Mouse (Mus musculus) C2C12 (cell line): Measurements from ENCODE around the gene Hoxb6.

Source experiments
- CEBPB ChIP-seq: IDR thresholded peaks from one replicate; pipeline ENCODE4 v1.6.1; 2011; ENCODE audit warnings: low read depth, mild to moderate bottlenecking, control low read depth, moderate library complexity
- CTCF ChIP-seq: IDR thresholded peaks from one replicate; pipeline ENCODE4 v1.5.1; 2011; ENCODE audit not compliant: control insufficient read depth, insufficient read depth, insufficient read length
- MAX ChIP-seq: IDR thresholded peaks from one replicate; pipeline ENCODE4 v1.6.1; 2011; ENCODE audit warnings: mild to moderate bottlenecking, control low read depth
- MYOD1 ChIP-seq: IDR thresholded peaks from one replicate; pipeline ENCODE4 v1.6.1; 2011; ENCODE audit warnings: low read depth; ENCODE audit not compliant: control insufficient read depth, insufficient read length
- MYOG ChIP-seq: IDR thresholded peaks from one replicate; pipeline ENCODE4 v1.6.1; 2011; ENCODE audit not compliant: control insufficient read depth, insufficient read length; ENCODE audit errors: extremely low read depth
- USF1 ChIP-seq: IDR thresholded peaks from one replicate; pipeline ENCODE4 v1.6.1; 2011; ENCODE audit warnings: low read depth, mild to moderate bottlenecking, control low read depth, moderate library complexity

GRCm38 (mm10) chr11:96298895-96299667 is 6.8 kb downstream of the Hoxb6 start:
- TF ChIP-seq CTCF: no peak
- no peak for TF ChIP-seq CEBPB
- TF ChIP-seq USF1: no peak
- TF ChIP-seq MYOG: no peak
- no peak for TF ChIP-seq MAX
- TF ChIP-seq MYOD1: no peak
